Mouse (Mus musculus): ENCODE measurements at regions not wholly inside any gene's neighbourhood (a gene's known extent, or its start where the extent isn't known, plus 50 kb on each side); places are given as distances from the start of the nearest gene placed in this dataset.

DNA sequence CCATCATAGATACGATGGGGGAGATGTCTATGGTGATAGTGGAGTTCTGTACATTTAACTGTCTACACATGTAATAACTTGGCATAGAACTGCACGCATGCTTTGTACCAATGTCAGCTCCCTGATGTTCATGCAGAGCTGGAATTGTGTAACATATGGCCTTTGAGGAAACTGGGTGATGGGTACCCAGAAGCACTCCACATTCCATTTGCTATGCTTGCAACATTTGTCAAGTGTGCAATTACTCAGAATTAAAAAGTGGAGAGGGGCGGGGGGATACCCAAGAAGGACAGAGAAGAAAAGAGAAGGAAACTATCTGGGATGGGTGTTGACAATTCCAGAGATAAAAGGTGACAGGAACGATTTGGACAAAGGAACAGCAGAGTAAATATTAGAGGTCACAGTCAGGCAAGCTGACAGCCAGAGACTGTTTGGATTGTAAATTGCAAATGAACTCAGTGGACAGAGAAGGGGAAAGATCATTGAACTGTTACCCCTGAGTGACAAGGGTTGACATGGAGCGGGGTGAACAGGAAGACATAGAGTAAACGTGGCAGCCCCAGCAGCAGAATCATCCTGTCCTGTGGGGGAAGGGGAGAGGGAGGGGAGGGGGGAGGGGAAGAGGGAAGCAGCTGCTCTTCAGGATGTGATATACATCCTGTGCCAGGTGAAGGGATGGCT, 390.1 kb upstream of the Jarid2 start:
- peak; percentile 18 for DNase-seq (ENCODE audit: low read depth, low spot score)

DNA sequence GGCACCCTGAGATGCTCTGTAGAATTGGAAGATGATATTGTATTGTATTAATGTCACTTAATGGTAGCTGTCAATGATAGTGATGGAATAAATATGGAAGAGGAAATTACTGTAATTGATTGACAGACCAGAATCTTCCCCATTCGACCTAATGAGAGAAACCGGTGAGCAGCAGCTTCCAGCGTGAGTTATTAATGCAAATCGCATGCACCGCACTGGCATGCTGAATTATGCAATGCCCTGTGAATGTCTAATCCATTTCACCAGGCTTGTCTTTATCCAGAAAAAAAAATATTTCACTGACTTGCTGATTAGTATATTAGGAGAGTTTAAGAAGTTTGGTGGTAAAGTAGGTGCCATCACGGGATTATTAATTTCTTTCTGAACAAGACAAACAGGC, 384.2 kb upstream of the Jarid2 start:
- DNase-seq (ENCODE audit: low read depth, low spot score) = no peak

DNA sequence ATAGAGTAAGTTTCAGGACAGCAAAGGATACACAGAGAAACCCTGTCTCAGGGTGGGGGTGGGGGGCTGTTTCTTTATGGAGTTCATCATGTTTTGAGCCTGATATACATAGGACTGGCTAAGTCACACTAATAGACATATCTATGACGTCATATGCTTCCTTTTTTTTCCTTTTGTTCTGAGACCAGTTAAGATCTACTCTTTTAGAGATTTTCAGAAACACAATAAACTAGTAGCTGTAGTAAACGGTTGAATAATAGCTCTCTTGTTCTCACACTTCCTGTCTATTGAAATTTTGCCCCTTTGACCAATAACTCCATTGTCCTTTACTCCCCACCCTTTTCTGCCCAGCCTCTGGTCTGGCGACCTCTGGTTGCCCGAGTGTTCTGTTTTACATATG, 382.6 kb upstream of the Jarid2 start:
- DNase-seq (ENCODE audit: low read depth, low spot score) = no peak

DNA sequence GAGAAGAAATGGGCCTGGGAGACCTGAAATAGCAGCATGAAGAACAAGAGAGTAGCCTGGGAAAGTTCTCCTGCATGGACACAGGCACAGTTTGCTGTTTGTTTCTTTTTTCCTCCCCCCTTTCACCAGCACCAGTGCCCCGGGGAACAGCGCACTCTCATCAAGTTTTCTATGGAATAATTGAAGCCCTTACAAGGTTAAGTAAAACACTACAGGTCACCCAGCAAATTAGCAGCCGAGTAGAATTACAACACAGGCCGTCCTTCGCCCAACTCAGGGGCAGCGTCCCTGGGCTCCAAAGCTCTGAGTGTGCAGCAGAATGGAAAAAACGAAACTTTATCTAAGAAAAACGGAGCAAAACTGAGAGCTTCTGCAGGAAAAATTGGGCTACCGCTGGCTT, 381.6 kb upstream of the Jarid2 start:
- no peak for DNase-seq (ENCODE audit: low read depth, low spot score)

DNA sequence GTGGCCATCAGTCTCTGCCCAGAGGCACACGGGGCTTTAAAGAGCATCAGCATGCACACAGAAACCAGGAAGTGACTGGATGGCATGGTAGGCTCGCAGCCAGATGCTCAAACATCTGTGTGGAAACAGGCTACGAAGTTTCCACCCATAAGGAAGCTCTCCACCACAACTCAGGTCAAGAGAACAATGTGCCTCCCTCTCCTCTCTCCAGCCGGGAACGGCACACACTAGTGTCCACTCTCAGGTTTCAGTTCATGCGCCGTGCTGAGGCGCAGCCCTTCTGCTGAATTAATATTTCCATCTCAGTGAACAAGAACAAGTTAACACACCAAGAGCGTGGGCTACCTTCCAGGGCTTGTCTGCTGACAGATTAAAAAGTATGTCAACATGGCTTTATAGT, 375.4 kb upstream of the Jarid2 start:
- no peak for DNase-seq (ENCODE audit: low read depth, low spot score)

DNA sequence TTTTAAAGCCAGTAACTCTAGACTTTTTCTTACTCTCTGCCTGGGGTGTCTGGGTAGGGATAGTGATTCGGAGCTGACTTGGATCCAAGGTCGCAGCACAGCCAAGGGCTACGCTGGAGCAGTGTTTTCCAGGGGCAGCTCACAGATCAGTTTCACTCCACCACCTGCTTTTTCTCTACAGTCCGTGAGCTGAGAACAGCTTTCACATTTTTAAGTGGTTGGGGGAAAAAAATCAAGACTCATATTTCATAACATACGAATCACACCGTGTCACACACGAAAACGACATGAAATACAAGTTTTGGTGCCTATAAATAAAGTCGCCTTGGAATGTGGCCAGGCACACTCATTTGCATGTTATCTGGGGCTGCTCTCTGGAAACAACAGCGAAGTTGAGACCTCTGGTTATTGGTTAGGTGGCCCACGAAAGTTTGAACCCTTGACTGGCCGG, 373.5 kb upstream of the Jarid2 start:
- no peak for DNase-seq (ENCODE audit: low read depth, low spot score)

DNA sequence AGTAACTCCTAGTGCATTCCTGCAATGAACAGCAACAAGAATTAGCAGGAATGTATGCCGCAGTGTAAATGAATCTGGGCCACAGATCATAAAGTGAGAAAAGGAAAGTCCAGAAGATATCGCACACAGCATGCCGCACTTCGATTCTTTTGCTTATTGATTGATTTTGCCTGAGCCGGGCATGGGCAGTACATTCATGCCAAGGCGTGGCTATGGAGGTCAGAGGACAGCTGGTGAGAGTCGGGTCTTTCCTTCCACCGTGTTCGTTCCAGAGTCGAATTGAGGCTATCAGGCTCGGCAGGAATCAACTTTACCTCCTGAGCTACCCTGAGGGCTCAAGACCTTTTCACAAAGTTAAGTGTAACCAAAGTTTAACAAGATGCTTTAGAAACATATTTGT, 372.3 kb upstream of the Jarid2 start:
- DNase-seq (ENCODE audit: low read depth, low spot score) = no peak

DNA sequence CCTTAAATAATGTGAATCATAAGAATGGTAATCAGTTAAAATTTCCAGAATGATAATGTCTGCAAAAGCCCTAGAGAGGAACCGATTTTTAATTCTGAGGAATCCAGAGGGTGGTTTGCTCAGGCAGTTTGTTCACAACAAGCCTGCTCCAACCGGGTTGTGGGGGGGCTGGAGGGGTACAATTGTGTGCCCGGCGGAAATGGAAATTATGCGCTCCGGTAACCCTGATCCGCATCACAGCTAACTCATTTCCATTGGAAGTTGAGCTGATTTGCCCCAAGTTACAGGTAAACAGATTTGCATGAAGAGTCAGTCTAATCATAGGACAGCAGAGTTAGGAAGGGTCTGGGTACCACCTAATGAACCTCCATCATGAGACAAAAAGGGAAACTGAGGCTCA, 369.9 kb upstream of the Jarid2 start:
- DNase-seq (ENCODE audit: low read depth, low spot score) = no peak

DNA sequence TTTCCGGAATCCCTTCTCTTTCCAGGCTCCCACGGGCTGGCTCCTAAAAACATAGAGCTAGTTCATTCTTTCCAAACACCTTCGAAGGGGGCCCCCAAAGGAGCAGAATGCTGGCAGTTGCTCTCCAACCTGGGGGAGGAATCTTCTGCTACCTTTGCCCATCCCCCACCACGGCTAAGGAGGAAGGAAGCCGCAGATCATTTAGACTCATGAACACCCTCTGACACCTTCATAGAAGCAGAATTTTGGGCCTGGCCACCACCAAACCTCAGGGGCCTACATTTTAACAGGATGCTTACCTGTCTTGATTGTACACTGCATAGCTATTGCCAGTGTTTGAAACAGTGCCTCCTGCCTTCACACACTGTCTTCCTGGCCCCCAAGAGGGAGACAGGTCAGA, 369.3 kb upstream of the Jarid2 start:
- peak; percentile 47 for DNase-seq (ENCODE audit: low read depth, low spot score)

DNA sequence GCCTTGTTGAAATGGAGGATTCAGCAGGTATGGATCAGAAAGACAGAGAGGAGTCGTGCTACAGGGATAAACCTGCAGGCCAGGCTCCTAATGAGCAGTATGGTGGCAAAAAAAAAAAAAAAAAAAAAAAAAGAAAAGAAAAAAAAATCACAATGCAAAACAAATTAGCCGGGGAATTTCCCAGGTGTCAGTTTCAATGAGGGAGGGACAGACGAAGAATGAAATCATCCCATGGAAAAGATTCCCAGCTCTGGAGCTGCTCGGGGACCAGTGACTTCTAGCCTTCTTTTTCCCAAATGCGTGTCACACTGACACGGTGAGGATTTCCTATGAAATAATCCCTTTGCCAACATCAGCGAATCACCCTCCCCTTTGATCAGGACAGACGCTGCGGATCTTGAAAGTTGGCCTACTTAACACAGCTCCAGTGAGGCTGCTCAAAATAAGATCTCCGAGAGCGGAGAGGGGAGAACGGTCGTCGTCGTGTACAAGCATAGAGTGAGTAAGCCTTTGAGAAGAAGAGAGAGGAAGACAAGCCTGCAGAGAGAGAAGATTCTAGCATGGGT, 368.5 kb upstream of the Jarid2 start:
- DNase-seq (ENCODE audit: low read depth, low spot score) = no peak

DNA sequence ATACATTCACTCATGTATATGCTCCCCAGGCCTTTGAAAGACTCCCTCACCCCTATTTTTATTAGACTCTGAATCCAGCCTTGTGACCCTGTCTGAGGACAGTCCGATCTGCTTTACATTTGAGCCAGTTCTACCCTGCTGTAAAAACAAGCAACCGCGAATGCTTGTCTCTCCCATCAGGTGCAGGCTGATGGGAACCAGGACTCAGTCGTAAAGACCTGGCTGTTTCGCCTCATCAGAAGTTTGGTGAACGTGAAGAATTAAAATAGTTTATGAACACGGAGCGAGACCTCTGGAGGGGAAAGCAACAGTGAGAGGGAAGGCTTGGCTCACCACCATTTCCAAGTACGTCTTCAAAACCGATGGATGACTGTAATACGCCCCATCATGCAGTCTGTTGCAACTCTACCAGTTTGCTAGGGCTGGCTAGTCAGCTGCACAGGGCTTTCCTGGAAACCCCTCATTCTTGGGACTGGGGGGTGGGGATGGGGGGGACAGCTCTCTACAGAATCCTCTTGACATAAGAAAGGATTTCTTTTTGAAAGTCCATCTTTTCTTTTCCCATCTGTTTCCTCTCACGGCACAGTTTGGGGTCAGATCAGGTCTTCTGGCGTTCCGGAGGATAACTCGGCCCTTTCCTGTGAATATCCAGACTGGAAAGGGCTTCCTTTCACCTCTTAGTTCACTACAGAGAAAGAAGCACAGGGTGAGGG, 366.8 kb upstream of the Jarid2 start:
- DNase-seq (ENCODE audit: low read depth, low spot score) = no peak

DNA sequence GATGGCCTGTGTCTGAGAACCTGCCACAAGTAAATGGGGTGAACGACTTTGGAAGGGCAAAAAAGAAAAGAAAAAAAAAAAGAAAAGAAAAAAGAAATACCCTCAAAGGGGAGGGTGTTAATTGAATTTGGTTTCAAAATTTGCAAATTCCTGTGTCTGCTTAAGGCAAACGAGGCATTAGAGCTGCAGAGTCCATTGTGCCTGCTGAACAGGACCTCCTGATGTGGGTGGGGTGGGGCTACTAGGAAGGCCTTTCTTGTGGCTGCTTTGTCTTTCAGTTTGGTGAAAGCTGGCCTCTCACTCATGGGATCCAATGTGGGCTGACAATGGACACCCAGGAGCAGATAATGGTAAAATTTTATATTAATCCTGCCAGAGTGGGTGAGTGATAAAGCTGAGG, 366.3 kb upstream of the Jarid2 start:
- no peak for DNase-seq (ENCODE audit: low read depth, low spot score)

DNA sequence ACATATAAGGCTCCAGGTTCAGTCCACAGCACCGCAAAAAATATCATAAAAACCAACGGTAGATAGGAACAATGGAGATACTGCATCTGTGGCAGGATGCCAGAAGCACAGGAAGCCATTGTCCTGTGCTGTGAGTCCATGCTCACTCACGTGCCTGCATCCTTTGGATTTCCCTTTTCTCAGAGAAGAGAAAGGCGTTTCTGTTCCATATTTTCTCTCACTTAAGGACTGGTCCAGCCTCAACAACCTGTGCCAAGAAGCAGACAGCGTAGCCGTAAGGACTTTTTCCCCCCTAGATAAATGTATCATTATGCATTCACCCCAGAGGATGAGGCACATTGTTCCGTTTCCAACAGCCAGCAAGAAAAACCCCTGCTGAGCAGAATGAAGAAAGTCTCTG, 360.0 kb upstream of the Jarid2 start:
- DNase-seq (ENCODE audit: low read depth, low spot score) = no peak

DNA sequence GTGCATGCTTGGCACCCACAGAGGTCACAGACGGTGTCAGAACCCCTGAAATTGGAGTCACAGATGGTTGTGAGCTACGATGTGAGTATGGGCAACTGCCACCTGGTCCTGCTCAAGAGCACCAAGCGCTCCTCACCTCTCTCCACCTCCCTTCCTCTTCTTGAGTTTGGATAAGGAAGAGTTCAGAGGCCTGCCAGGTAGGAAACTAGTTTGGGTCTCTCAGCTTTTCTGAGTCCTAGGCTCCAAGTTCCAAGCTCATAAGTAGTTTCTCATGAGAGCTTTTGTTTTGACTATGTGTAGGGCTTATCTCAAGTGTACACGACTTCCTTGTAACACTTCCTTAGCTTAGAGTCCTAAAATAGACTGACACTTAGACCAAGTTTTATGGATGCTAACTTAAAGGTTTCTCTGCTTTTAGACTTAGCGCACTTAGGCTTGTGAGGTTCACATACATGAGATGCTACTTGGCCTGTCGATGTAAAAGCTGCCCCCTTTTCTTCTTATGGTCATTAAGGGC, 356.9 kb upstream of the Jarid2 start:
- no peak for DNase-seq (ENCODE audit: low read depth, low spot score)

DNA sequence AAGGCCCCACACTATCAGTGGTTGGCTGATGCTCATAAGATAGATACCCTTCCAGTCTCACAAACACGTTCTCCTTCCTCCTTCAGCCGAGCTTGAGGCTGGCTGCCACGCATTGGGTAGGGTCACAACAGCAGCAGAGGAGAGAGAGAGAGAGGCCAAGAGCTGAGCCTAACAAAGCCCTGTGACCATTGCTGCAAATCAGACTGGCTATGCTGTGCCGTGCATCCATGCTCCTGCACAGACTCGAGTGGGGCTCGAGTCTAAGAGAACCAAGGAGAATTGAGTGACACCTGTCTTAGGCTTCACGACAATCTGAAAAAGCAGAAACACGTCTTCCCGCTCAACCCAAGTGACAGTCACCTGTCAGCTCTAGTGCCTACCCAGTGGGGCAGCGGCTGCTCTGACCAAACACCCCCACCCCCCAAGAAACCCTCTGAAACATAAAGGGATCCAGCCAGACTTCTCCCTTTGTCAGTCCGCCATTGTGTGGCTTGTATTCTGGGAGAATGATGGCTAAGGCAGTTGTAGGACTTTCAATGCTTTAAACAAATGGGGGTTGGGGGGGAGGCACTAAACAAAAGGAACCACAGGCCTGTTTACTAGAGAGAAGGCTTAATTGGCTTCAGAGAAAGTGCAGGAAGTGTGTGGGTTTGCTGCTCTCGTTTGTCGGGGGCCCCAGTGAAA, 353.7 kb upstream of the Jarid2 start:
- peak; percentile 42 for DNase-seq (ENCODE audit: low read depth, low spot score)

DNA sequence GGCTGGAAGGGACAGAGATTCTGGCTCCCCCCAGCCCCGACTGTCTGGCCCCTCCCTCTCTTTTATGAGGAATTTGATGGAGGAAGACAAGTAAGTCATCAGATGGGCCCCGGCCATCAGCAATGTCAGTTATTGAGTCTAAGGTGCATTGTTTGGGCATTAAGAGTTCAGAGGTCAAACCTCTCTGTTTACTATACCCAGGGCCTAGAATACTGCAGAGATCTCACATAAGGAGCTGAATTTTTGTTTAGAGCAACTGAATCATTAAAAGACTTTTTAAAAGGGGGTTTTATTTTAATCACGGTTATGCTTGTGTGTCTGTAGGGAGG, 353.1 kb upstream of the Jarid2 start:
- no peak for DNase-seq (ENCODE audit: low read depth, low spot score)

DNA sequence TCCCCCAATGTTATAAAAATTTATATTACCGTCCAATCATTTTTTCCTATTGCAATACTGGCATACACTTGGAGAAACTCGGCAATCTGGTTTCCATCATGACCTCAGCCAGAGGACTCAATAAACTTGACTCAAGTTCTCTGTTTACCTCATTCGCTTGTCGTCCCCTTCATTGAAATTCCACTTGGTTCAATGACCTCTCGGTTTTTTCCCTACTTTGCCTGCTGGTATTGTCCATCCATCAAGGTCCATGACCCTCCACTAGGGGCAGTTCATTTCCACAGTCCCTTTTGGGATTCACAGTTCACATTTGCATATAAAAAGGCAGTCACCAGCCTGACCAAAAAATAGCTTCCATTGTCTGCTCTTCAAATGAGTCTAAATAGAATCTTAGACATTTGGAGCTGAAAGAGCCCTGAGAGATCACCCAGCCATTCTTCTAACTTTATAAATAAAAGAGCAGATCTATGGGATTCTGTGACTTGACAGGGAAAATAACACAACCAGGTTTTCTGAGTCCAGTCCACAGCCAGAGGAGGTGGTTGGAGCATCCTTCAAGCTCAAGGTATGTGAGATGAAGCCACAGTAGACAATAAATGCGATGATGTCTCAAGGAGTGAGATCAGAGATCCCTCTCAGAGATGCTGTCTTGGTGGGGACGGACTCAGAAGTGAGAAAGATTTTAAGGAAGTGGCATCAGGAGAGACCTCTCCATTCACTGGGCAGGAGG, 347.4 kb upstream of the Jarid2 start:
- no peak for DNase-seq (ENCODE audit: low read depth, low spot score)

DNA sequence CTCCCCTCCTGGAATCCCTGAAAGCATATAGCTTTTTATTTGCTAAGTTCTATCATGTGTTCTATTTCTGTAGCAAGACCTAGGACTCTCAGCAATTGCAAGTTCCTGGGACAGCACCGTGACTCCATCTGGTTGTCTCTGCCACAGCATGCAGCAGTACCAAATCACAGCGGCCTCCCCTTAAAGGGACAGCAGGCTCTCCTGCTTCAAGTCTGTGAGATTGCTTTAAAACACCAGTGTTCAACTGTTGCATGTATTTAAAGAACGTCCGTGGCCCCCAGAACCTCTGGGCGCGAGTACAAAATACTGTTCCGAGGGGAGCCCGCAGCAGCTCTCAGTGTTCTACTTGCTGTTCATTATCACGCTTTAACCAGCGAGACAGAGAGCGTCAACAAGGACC, 346.0 kb upstream of the Jarid2 start:
- no peak for DNase-seq (ENCODE audit: low read depth, low spot score)

DNA sequence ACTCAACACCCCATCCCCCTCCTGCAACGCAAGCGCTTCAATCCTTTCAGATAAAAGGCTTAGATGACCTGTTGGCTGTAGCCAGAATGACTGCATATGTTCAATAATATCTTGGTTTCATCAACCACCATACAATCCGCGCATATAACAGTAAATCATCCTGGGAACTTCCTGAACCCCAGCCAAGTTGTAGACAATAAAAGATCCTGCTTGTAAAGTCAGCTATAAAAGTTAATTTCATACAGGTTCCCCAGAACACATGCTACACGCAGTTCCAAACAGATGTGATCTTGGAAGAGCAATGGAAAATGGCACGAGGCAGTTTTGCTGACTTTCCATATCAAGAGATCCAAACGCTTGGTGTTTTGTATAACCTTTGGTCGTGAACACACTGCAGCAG, 342.5 kb upstream of the Jarid2 start:
- DNase-seq (ENCODE audit: low read depth, low spot score) = no peak

DNA sequence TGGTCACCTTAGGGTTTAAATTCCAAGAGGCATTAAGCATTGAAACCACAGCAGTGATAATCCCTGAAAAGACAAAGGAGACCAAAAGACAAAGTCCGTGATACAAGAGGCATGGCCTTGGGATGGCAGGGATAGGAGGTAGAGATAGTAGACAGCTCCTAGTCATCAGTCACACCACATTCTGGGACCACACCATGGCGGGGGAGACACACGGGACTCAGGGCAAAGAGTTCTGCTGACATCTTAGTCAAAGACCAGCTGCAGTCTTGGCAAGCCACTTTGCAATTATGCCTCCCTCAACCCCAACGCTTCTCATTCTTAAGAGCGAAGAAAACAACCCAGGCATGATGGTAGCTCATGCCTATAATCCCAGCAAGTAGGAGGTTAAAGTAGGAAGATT, 339.6 kb upstream of the Jarid2 start:
- DNase-seq (ENCODE audit: low read depth, low spot score) = no peak

DNA sequence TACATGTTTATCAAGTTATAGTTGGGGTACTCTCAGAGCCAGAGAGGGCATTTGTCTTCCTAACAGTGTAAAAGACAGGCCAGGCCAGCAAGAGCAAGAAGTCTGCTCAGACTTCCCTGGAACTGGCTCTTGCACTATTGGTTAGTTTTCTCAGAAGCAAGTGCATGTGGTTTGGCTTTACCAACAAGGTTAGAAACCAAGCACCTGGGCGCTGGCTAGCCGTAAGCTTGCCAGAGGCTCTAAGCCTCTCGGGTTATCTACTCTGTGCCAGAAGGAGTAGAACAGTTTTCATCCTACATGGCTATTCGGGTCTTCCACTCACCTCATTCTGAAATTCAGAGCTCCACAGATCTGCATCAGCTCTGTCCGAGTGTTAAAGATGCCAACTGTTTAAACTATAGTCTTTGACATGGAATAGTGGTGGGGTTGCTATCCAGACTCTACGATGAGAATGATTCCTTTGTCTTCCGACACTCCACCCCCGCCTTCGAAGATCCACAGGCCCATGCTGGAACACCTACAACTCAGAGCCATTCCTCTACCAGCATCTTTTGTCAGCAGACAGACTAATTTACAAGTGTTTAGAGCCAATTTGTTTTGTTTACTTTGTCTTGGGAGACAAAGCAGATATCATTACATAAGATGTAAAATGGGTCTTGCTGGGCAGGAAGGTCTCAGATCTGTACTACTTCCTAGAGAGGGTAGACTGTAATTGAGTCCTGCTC, 338.4 kb upstream of the Jarid2 start:
- DNase-seq (ENCODE audit: low read depth, low spot score) = no peak

Measured in CD4-positive, CD25-positive, alpha-beta regulatory T cell, adult 2 months (primary cell).